Mouse (Mus musculus): ENCODE data around the gene Spata9.
"Not testable (repeated sequence)": the region's sequence is repeated elsewhere in the genome, so short reads cannot be mapped to it uniquely, and the experiment has no call there.

Spata9 gene

DNA sequence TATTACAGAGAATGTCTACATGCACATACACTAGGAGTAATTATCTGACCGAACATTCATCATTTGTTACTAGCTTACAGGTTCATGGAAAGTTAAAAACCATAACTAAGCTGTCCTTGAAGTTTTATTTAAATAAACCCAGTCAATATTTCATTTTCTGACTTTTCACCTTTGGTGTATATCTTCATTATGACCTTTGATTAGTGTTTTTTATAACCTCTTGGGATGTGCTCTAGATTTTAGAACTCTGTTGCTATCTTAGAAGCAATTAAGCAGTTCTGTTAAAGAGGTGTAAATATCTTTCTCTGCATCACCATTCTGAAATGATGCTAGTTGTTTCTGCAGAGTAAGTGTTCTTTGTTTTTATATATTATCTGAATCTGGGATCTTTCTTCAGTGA is at the start of gene Spata9:
Spata9 (plus strand) TSS at position 301 of the 400 bp plus-strand sequence.
- no peak for DNase-seq

DNA sequence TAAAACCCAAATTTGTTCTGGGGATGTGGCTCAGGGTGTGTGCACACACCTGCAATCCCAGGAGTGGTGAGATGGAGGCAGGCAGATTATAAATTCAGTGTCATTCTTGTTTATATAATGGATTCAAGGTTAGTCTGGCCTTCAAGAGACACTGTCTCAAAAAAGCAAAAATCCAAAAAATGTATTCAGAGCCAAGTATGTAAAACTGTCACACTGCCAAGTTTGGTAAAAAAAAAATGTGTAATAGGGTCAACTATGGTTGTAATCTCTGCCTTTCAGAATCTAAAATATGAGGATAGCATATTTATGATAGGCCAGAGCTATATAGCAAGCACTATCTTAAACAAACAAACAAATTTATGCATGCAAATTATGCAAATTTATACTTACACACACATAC is 39.0 kb upstream of the Spata9 start:
- no peak for DNase-seq

DNA sequence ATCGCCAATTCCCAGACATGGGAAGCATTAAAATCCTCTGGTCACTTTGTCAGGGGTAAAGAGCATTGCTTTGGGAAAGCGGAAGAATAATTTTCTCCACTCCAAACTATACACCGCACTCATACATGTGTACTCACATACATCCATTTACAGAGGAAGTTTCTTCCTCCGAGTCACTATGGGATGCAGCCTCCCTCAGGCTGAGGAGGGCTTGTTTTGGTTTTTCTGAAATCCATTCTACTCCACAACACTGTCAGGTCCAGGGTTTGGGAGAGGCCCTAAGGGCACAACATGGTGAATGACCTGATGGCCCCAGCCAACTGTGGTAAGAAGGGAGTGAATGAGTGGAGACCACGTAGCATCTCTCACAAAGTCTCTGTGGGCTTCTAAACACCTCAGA is 37.9 kb upstream of the Spata9 start:
- DNase-seq: not testable (repeated sequence)

DNA sequence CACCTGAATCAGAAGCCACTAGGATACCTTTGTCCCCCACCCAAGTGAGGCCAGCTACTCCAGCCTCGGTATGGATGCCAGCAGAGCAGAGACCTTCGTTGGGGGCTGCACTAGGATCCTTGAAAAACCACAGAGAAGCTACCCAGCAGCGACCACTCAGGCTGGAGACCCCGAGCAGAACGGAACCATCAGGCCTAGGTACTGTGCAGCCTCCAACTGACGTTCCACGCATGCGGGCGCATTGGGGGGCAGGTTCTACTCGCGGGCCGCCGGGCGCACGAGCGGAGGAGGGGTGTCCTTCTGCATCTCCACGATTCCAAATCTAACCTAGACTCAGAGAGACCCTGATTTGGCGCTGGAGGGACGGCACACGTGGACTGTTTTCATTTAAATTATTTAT is 36.9 kb upstream of the Spata9 start:
- no peak for DNase-seq

DNA sequence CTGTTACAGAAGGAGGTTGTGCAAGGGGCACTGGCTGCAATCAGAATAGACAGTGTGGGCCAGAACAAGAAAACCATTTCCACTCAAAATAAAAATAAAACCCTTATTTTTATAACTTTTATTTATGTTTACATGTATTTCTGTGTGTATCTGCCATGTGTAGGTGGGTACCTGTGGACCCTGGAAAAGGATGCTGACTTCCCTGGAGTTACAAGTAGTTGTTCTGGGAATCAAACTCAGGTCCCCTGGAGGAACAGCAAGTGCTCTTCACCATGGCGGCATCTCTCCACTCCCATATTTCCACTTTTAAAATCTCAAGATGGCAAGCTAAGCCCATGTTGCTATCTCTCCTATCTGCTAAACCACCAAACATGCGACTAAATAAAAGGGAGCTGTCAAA is 36.3 kb upstream of the Spata9 start:
- DNase-seq: no peak

DNA sequence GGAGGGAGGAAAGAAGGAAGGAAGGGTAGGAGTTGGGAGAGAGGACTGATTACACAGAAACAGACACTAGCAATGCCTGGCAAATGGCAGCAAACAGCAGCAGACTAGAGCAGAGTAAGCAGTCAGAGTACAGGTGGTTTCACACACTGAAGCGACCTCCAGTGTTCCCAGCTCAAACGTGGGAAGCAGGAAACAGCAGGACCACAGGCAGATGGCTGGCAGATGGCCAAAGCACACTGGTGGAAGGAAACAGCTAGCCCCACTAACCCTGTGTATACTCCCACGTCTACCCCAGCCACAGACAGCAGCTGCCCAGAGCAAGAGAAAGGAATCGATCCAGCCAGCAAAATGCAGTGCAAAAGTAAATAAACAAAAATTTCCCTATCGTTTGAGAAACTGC is 35.9 kb upstream of the Spata9 start:
- peak; percentile 62 for DNase-seq

DNA sequence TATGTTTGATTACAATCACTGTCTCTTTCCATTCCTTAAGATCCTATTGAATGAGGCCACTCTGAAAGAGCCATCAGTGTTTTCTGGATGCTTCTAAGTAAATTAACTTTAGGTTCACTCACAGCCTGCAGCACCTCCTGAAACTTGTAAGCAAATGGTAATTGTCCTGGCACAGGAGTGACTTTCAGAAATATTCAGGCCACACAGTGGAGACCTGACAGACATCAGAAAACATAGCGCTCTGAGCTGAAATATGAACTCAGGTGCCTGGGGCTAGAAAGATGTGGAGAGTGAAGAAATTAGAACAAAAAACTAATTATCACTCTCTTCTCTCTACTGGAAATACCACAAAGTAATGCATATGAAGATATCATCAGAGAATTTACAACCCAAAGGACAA is 33.7 kb upstream of the Spata9 start:
- no peak for DNase-seq

DNA sequence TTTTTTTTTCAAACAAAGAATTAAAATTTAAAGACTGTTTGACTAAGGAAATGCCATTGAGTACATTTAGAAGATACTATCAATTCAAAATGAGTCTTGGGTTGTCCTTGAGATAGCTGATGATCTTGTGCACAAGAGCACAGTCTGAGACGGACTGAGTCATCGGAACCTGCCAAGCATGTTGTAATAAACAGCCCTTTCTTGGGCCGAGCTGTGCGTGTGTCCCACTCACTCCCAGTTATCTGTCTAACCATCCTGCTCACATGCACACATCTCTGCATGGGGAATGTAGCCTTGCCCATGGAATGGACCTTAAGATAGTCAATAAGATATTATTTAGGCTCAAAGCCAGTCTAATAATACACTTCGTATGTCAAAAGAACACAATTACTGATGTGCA is 28.1 kb upstream of the Spata9 start:
- no peak for DNase-seq

DNA sequence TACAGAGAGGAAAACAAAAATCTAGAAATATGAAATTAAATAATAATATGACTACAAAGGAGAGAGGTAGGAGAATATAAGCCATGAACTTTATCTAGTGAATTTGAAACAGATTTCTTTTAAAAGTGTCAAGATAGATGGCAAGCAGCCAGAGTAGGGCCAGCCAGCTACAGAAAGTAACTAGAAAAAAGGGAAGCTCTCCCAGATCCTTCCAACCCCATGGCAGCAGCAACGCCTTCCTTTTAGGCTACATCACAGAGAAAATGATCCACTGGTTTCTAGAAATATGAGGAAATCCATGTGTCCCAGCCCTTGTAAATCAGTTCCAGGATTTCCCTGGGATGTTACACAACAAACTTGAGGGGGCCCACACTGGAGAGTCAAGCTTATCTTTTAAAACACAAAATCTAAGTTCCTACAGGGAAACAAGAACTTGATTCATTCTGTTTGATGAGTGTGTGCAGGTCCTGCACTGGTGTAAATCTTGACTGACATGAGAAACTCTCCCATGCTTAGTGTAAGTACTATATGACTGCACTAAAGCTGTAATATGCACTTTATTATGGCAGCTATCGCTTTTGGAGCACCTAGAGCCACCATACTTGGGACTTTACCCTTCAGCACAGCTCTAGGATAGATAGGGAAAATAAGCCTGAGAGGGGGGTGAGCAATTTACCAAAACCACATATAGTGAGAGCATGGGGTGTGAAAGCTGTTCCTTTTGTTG is 26.0 kb upstream of the Spata9 start:
- no peak for DNase-seq

DNA sequence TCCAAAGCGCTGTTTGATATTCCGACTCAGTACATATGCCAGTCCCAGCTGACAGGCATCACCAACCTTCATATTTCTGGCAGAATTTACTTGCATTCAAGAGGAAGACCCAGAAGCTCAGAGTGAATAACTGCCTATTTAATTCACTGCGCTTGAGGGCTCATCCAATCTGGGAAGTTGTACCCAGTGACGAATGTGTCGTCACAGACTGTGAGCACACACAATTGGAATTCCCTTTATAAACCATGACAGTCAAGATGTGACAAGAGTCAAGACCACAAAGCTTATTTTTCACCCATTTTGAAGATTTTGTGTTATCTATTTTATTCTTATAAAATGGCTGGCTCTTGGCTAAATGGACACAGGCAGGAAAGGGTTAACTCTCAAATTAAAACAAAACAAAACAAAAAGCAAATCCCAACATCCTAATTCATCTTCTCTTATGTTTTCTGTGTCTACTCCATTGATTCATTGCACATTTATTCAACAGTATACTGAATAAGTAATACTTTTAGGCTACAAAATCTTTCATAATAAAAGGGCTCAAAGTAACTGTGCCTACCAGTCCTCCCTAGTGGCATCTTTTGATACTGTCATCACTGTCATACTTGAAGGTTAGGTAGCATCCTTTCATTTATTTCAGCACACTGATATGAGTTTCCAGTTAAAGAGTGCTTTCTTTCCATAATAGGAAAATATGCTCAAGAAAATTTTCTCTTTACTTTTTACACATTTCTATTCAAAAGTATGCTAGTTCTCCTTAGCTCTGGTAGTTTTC is 25.2 kb upstream of the Spata9 start:
- no peak for DNase-seq

DNA sequence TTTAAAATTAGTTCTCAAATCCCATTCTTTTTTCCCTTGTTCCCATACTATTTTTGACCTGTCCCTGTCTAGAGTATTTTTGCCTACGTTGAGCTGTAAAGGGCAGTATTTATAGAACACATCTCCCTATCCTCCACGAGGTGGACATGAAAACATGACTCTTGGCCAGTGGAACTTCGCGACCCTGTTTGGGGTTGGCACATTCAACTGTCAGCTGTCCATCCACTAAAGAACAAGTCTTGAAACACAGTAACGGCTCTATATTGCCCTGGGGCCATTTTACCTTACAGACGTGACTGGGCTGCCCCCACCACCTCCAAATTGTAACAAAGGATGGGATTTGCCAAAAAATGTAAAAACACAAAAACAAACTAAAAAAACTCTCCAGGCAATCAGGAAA is 24.2 kb upstream of the Spata9 start:
- no peak for DNase-seq

DNA sequence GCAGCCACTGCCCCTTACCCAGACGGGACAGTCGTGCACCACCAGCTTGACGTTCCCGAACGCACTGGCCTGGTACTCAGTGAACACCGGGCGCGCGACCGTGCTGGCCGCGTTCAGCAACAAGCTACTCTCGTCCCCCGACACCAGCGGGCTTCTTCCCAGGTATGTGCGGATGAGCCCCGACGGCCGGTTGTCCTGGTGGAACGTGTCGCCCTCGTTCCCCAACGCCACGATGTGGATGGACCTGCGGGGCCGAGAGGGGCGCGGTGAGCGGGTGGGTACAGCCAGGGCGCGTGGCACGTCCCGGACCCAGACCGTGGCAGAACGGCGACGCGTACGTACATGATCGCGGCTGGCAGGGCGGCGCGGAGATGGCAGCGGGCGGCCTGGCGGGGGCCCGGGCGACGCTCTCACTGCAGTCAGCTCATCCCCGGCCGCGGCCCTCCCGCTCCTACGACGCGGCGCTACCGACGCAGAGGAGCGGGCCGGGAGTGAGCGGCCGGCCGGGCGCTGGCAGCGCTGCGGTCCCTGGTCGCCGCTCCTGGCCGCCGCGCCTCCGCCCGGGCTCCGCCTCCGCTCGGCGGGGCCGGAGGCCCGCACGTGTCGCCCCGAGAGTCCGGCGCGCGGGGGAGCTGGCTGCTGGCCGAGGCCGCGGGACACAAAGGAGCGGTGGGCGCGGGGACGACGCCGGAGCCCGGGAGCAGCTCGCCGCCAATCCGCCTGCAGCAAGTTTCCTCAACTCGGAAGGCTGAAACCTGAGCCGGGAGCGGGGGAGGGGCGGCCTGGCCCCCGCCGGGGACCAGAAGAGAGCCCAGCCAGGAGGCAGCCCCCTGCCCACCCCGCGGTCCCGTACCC is 23.5 kb upstream of the Spata9 start, which contains the start of gene Rhobtb3:
Rhobtb3 (minus strand) TSS at position 737 of the 855 bp plus-strand sequence.
- peak; percentile 83 for DNase-seq

DNA sequence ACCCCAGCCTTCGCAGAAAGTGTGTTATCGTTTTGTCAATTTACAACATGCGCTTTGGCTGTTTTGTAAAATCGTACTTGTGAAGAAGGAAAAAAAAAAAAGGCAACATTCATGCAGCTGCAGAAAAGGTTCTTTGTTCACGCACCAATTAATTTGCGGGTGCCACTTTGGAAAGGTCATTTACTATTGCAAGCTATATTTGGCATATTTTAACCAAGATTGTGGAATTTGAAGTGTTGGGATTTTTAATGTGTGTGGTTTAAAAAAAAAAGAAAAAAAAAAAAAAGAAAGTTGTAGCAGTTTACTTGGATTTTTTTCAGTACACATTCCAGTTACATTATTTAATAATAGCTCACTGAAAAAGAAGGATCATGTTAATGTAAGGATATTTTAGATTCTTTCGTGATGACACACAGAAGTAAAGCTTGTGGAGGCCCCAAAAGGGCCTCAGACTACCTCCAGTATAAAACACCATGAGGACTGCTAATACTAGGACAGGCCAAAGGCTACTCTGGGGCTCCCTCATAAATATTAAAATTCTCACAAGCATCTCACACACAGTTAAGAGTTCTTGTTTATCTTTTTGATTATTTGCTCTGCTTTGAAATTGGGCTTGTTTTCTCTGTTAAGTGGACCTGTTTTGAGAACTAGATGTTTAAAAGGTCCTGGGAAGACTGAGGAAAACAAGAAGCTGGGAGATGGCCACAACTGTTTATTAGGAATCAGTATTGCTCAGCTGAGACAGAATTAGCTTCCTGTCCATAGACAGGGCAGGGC is 22.7 kb upstream of the Spata9 start:
- DNase-seq: no peak

DNA sequence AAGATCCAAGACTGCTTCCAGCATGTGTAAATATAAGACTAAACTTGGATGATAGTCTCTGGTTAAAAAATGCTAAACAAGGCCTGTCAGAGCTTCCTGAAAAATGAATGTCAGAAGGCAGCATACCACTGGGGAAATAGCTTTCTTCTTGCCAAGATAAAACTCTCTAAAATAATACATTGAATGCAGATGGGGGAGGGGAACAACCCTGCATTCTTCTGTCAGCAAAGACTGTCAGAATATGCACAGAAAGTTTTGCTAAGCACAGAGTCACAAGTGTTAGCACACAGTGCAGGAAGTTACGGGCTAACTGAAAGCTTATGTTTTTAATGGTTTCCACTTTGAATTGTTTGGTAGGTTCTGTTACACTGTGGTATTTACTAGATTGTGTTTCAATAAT is 16.7 kb upstream of the Spata9 start:
- DNase-seq: no peak

DNA sequence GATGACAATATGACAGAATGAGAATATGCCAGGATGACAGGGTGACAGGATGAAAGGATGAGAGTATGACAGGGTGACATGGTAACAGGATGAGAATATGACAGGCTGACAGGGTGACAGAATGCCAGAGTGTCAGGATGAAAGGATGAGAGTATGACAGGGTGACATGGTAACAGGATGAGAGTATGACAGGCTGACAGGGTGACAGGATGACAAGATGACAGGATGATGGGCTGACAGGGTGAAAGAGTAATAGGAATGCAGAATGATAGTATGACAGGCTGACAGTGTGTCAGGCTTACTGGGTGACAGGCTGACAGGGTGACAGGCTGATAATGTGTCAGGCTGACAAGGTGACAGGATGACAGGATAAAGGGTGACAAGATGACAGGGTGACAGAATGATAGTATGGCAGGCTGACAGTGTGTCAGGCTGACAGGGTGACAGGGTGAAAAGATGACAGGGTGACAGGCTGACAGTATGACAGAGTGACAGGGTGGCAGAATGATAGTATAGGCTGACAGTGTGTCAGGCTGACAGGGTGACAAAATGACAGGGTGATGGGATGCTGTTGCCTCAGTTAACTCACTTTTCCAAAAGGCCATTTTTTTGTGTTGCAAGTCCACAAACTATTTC is 11.5 kb upstream of the Spata9 start:
- DNase-seq: no peak

DNA sequence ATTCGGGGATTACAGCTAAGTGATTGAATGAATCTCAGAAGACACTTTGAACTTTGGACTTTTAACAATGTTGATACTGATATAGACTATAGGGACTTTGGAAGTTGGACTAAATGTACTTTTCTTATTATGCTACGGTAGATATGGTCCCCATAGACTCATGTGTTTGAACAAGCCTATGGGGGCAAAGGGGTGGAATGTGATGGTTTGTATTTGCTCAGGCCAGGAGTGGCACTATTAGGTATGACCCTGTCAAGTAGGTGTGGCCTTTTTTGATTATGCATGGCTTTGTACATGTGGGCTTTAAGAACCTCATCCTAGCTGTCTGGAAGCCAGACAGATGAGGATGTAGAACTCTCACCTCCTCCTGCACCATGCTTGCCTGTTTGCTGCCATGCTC is 7.5 kb downstream of the Spata9 start:
- DNase-seq: no peak

DNA sequence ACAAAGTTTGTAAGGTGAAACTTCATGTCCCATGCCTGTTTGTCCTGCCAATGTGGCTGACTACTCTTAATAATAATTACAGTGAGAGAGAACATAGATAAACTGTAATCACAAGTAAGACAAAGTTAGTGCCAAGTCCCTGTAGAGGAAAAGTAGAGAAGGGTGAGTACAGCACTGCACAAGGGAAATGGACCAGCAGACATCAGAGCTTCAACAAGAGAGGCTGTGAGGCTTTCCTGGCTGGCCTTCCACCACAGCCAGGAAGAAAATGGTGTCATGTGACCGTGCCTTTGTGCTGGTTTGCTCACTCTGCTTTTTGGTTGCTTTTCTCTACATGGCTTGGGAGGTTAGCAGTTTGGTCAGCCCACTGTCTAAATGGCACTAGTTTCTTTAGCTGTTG is 8.7 kb downstream of the Spata9 start:
- DNase-seq: no peak

DNA sequence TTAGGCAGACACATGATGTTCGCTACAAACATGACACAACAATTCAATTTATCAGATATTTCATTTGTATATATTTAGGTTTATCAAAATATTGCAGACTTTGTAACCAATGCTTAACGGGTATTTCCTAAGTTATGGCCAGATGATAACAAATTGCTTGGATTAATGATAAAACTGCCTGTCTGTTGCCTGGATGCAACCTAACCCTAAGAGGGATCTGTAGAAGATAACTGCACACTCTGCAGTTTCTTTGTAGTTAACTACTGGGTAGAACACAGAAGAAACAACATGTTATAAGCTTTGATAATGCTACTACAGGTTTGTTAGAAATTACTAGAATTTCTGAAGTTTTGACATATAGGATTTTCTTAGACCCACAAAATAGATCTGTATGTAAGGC is 9.3 kb downstream of the Spata9 start:
- no peak for DNase-seq

DNA sequence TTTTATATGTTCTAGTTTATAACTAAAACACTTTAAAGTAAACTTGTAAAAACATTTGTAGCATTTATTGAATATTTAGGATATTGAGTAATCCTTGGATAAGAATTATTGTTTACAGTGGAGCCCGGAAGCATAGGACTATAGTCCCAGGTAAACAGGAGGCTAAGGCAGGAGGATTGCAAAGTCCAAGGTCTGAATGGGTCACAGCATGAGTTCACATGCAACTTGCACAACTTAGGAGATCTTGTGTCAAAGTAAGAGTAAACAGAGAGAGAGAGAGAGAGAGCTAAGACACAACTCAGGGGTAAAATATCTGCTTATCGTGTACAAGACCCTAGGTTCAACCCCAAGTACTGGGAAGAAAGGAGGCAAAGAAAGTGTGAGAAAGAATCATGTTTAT is 9.7 kb downstream of the Spata9 start:
- no peak for DNase-seq

DNA sequence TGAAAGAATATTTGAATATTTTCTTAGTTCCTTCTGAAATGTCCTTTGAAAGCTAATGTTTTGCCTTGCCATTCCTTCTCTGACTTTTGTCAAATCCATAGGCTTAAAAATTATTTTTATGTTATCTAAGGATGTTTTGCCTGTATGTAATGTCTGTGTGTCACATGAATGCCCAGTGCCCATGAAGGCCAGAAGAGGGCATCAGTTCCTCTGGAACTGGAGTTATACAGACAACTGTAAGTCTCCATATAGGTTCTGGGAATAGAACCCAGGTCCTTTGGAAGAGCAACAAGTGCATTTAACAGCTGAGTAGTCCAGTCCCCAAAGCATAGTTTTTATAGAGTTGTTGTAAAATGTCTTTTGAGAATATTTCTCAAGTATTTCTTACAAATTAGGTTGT is 15.0 kb downstream of the Spata9 start:
- DNase-seq: no peak

DNA sequence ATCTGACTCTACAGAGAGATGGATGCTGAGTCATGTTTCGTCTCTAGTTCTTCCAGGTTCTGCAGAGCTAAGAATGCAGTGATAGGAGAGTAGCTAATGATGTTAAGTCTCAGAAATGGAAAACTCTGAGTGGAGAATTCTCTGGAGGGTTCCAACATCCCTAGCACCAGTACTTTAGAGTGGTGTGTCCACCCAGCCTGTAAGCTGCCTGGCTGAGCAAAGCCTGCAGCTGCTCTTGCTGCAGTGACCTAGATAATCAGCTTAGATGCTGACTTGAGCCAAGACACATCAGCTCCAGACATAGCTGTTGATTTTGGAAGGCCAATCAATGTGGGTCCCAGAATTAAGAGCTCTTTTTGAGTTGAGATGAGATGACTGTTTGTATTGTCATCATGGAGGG is 21.1 kb downstream of the Spata9 start:
- no peak for DNase-seq
